Comparison of ENCODE assay signal across 9 mouse cellular contexts in the genomic region with DNA sequence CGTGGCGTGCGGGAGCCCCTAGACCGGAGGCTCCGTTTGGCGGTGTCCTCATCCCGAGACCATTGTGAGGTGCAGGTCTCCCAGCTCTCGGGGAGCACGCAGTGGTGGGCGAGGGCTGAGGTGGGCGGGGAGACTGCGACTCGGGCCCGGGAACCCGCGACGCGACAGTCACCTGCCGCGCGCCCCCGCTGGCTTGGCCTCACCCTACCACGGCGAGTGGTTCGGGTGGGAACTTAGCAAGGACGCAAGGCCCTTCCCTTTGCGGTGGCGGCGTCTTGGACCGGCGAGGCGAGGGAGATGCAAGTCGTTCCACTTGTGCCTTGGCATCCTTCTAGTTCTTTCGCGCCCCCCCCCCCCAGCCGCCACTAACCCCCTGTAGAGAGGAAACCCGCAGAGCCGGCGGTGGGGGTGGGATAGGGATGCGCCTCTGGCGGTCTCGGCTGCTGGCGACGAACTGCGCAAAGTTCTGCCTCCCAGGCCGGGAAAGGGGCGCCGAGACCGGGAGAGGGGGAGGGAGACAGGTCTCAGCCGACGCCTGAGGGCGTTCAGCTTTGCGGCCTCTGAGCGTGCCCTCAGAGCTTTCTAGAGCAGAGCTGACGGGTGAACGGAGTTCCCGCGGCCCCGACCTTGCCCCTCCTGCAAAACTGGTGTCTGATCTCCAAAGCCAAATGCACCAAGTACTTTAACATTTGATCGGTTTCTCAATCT. TPM values are rescaled to one million over a fixed set of nuclear protein-coding genes. Genes with fewer than 3 reads are reported as not detected.
DNase-seq lines count a peak whose midpoint lies in the region; ATAC-seq and TF ChIP-seq lines count a peak whose summit lies in the region.
"Had no signal": no experiment of that assay in that cellular context is flagged by ENCODE, and none has a peak within 500 bp of the region (broad histone marks: within the 10 kb centered on the region; RNA-seq: fewer than 3 reads in every experiment).

No protein-coding gene starts in this region.

- TF ChIP-seq EP300 in MEL (IDR thresholded peaks at IDR 0.05; ENCODE audit: low read depth in 1 of 2, low read length in 2 of 2), result no peak

- H3K4me3 ChIP-seq in MEL (ENCODE audit: control insufficient read depth in 1 of 2, insufficient read depth in 1 of 2, low read depth in 2 of 2, low read length in 2 of 2), result peak overlapping the region; percentile 98 to 99
- peak overlapping the region; percentile 74 for H3K4me3 ChIP-seq in forebrain, embryonic 13.5 days
- H3K4me3 ChIP-seq in hindbrain, embryonic 10.5 days, result peak overlapping the region; percentile 82
- peak overlapping the region; percentile 94 for H3K4me3 ChIP-seq in left cerebral cortex, adult 2 months

- ATAC-seq in forebrain, embryonic 13.5 days, result peak; percentile 1

- H3K27ac ChIP-seq in MEL (ENCODE audit: control insufficient read depth, low read depth, low read length), result peak overlapping the region; percentile 81
- peak overlapping the region; percentile 89 for H3K27ac ChIP-seq in forebrain, embryonic 13.5 days
- peak overlapping the region; percentile 93 for H3K27ac ChIP-seq in hindbrain, embryonic 10.5 days
- peak overlapping the region; percentile 91 for H3K27ac ChIP-seq in left cerebral cortex, adult 2 months

- H3K4me2 ChIP-seq in forebrain, embryonic 13.5 days, result peak overlapping the region; percentile 75

- TF ChIP-seq RAD21 in MEL (IDR thresholded peaks at IDR 0.05; ENCODE audit: low read depth, low read length), result no peak

- no peaks in the 10 kb centered on the region for H3K9me3 ChIP-seq in MEL (replicated peaks; ENCODE audit: insufficient read depth, low read length)
- H3K9me3 ChIP-seq in forebrain, embryonic 13.5 days (replicated peaks), result no peaks in the 10 kb centered on the region
- no peaks in the 10 kb centered on the region for H3K9me3 ChIP-seq in hindbrain, embryonic 10.5 days

- peak overlapping the region; percentile 98 for H3K9ac ChIP-seq in MEL (ENCODE audit: control insufficient read depth, low read depth, low read length, poor library complexity, severe bottlenecking)
- H3K9ac ChIP-seq in forebrain, embryonic 13.5 days, result peak overlapping the region; percentile 84

- no peak for TF ChIP-seq CTCF in MEL (IDR thresholded peaks at IDR 0.05 in 2 of 3, conservative IDR thresholded peaks at IDR 0.05 in 1 of 3; ENCODE audit: control insufficient read depth in 1 of 3, insufficient read depth in 1 of 3, low read depth in 2 of 3, low read length in 3 of 3, poor library complexity in 1 of 3, severe bottlenecking in 1 of 3)
- TF ChIP-seq CTCF in left cerebral cortex, adult 2 months (IDR thresholded peaks at IDR 0.05), result no peak; the same call in 1 of the 2 replicates

- DNase-seq in MEL (ENCODE audit: low read depth, low spot score), result peak; percentile 71
- peak; percentile 60 for DNase-seq in brain, adult 2 months (ENCODE audit: low read depth, low spot score)
- peak; percentile 70 for DNase-seq in hindbrain, embryonic 10.5 days (ENCODE audit: low spot score)
- DNase-seq in left cerebral cortex, adult 2 months (ENCODE audit: extremely low spot score in 1 of 2, low spot score in 2 of 2), result peak; percentile 70
- peak; percentile 64 for DNase-seq in lung, postnatal 4 days
- DNase-seq in retina, postnatal 7 days (ENCODE audit: low read depth, low spot score), result peak; percentile 35
- DNase-seq in thymus, postnatal 4 days, result peak; percentile 83

- peaks cover 29% of the 10 kb centered on the region for H3K79me2 ChIP-seq in MEL (ENCODE audit: control insufficient read depth, insufficient read depth, low read length, poor library complexity)

- WGBS in forebrain, embryonic 13.5 days, result under 1% methylated on average over 44 of the region's 60 CpGs
- WGBS in hindbrain, embryonic 10.5 days, result under 1% methylated on average over 58 of the region's 60 CpGs

- TF ChIP-seq POLR2A in MEL (IDR thresholded peaks at IDR 0.05; ENCODE audit: control insufficient read depth in 1 of 2, insufficient read depth in 1 of 2, low read depth in 1 of 2, low read length in 2 of 2, poor library complexity in 1 of 2), result no peak

- H3K4me1 ChIP-seq in MEL (ENCODE audit: control insufficient read depth in 1 of 2, insufficient read depth in 2 of 2, low read length in 2 of 2), result peaks cover 7 to 19% of the 10 kb centered on the region in 2 experiments
- peaks cover 14% of the 10 kb centered on the region for H3K4me1 ChIP-seq in forebrain, embryonic 13.5 days
- peaks cover 26% of the 10 kb centered on the region for H3K4me1 ChIP-seq in hindbrain, embryonic 10.5 days (replicated peaks)

- no peaks in the 10 kb centered on the region for H3K27me3 ChIP-seq in MEL (ENCODE audit: control insufficient read depth in 1 of 2, insufficient read depth in 2 of 2, low read length in 2 of 2)
- no peaks in the 10 kb centered on the region for H3K27me3 ChIP-seq in forebrain, embryonic 13.5 days
- no peaks in the 10 kb centered on the region for H3K27me3 ChIP-seq in hindbrain, embryonic 10.5 days (ENCODE audit: insufficient read depth, poor library complexity, severe bottlenecking)

- H3K36me3 ChIP-seq in MEL (ENCODE audit: control insufficient read depth in 1 of 2, insufficient read depth in 2 of 2, low read length in 2 of 2), result peaks cover 0 to 33% of the 10 kb centered on the region in 2 experiments; a peak in 3 of 4 replicates
- H3K36me3 ChIP-seq in forebrain, embryonic 13.5 days (ENCODE audit: poor library complexity, severe bottlenecking), result no peaks in the 10 kb centered on the region
- no peaks in the 10 kb centered on the region for H3K36me3 ChIP-seq in hindbrain, embryonic 10.5 days

- intact Hi-C loops in left cerebral cortex, adult 2 months (cut with DNase I), result loop anchor here (1.0 to 5.0 kb wide), 4 partner anchors 48 to 166 kb away; a partner anchor contains a TSS

TF ChIP-seq in MEL, 35 proteins besides CTCF, POLR2A, EP300 and RAD21:
- TF ChIP-seq E2F4 (IDR thresholded peaks at IDR 0.05; ENCODE audit: borderline replicate concordance, low read depth, low read length) (no peak), HCFC1 (IDR thresholded peaks at IDR 0.05; ENCODE audit: low read depth, low read length) (no peak), KAT2A (conservative IDR thresholded peaks at IDR 0.05; ENCODE audit: low read depth, low read length) (no peak), POLR2AphosphoS5 (IDR thresholded peaks at IDR 0.05; ENCODE audit: borderline replicate concordance, low read depth, low read length) (no peak), MAX (IDR thresholded peaks at IDR 0.05; ENCODE audit: low read length) (no peak; the same call in 1 of the 2 replicates), UBTF (IDR thresholded peaks at IDR 0.05; ENCODE audit: borderline replicate concordance, insufficient read depth, low read depth, low read length) (no peak), BHLHE40 (IDR thresholded peaks at IDR 0.05; ENCODE audit: borderline replicate concordance, low read depth, low read length) (no peak), SMC3 (IDR thresholded peaks at IDR 0.05; ENCODE audit: low read depth, low read length) (no peak), CHD2 (IDR thresholded peaks at IDR 0.05; ENCODE audit: low read length) (no peak), MEF2A (IDR thresholded peaks at IDR 0.05; ENCODE audit: extremely low read depth, insufficient replicate concordance, low read depth, low read length, poor library complexity, severe bottlenecking) (no peak), ZC3H11A (IDR thresholded peaks at IDR 0.05; ENCODE audit: low read depth, low read length) (no peak), SIN3A (IDR thresholded peaks at IDR 0.05; ENCODE audit: low read length) (no peak; the same call in 1 of the 2 replicates), MXI1 (IDR thresholded peaks at IDR 0.05; ENCODE audit: low read depth, low read length) (no peak; the same call in 1 of the 2 replicates), CHD1 (IDR thresholded peaks at IDR 0.05; ENCODE audit: low read depth, low read length) (no peak), TBP (IDR thresholded peaks at IDR 0.05; ENCODE audit: low read depth, low read length) (no peak)
TF ChIP-seq in MEL: peak in this region for 0.

RNA-seq across cellular contexts. Expression of a gene that starts 0.6 kb away (rescaled TPM):
- total RNA-seq in MEL (2012; rRNA removed), result 19.9 and 22.2 TPM in 2 replicates
- polyA plus RNA-seq in MEL (2012; ENCODE audit: insufficient read depth in 1 of 2, insufficient read length in 2 of 2, low read depth in 1 of 2, low replicate concordance in 2 of 2, missing spikeins in 1 of 2), result 10 to 100 TPM in 1 of 2 experiments, not detected in 1; 34.1 TPM
- polyA plus RNA-seq in forebrain, embryonic 13.5 days (2015; fragmentation: Nextera tagmentation; extraction: Ambion mirVana), result 84.7 and 90.2 TPM in 2 replicates
- polyA plus RNA-seq in hindbrain, embryonic 10.5 days (2016; fragmentation: Nextera tagmentation; extraction: Ambion mirVana), result 57.5 and 65.1 TPM in 2 replicates
- 10 to 100 TPM; 94.3 to 99.9 TPM for total RNA-seq in left cerebral cortex, adult 2 months (2021)

RNA-seq across cellular contexts. Expression of a gene that starts 47.8 kb away (rescaled TPM):
- 13.6 and 16.6 TPM in 2 replicates for total RNA-seq in MEL (2012; rRNA removed)
- 1 to 10 TPM in 1 of 2 experiments, not detected in 1; 9.9 TPM for polyA plus RNA-seq in MEL (2012; ENCODE audit: insufficient read depth in 1 of 2, insufficient read length in 2 of 2, low read depth in 1 of 2, low replicate concordance in 2 of 2, missing spikeins in 1 of 2)
- 15.0 and 16.5 TPM in 2 replicates for polyA plus RNA-seq in forebrain, embryonic 13.5 days (2015; fragmentation: Nextera tagmentation; extraction: Ambion mirVana)
- 17.0 and 22.1 TPM in 2 replicates for polyA plus RNA-seq in hindbrain, embryonic 10.5 days (2016; fragmentation: Nextera tagmentation; extraction: Ambion mirVana)
- total RNA-seq in left cerebral cortex, adult 2 months (2021), result 1 to 10 TPM; 8.3 to 9.0 TPM

RNA-seq across cellular contexts. Expression of a gene that starts 51.3 kb away (rescaled TPM):
- total RNA-seq in MEL (2012; rRNA removed), result 3.7 and 5.7 TPM in 2 replicates
- 1 to 10 TPM in 1 of 2 experiments, not detected in 1; 2.9 TPM for polyA plus RNA-seq in MEL (2012; ENCODE audit: insufficient read depth in 1 of 2, insufficient read length in 2 of 2, low read depth in 1 of 2, low replicate concordance in 2 of 2, missing spikeins in 1 of 2)
- polyA plus RNA-seq in forebrain, embryonic 13.5 days (2015; fragmentation: Nextera tagmentation; extraction: Ambion mirVana), result 0.58 and 1.2 TPM in 2 replicates
- 0.67 TPM in 1 of 2 replicates, not detected in the other for polyA plus RNA-seq in hindbrain, embryonic 10.5 days (2016; fragmentation: Nextera tagmentation; extraction: Ambion mirVana)
- total RNA-seq in left cerebral cortex, adult 2 months (2021), result 1 to 10 TPM in 1 of 2 experiments, not detected in 1; 1.2 TPM
- total RNA-seq: neutrophil, adult 5-6 weeks had no signal

Comparison
In these comparisons a context has a peak if more than half of its experiments do, and no peak if none do; other contexts are left out.
1. Peak in every context shown above with its lines: DNase-seq, ATAC-seq, H3K4me3 ChIP-seq and H3K27ac ChIP-seq.